Mouse (Mus musculus): ENCODE measurements at regions not wholly inside any gene's neighbourhood (a gene's known extent, or its start where the extent isn't known, plus 50 kb on each side); places are given as distances from the start of the nearest gene placed in this dataset.

DNA sequence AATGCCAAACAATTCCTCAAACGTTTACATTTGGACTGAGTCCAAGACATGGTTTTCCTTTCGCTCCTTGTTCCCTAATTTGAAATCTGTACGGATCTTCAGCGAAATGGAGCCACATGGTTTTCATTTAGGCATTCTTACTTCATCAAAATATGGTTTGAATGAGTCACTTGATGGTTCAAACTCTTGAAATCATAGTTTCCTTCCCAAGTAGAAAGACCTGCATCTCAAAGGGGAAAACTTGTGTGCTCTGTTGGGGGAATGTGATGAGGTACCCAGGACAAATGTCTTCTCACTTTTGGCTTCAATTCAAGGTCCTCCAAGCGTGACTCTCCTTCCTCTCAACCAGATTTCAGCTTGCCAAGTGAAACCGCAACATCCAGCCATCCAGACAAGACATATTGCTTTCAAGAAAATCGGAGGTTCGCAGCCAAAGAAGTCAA, 418.6 kb downstream of the Sorl1 start:
- TF ChIP-seq POLR2A (IDR thresholded peaks at IDR 0.05; ENCODE audit: control insufficient read depth, low read depth, low read length) (no peak), CTCF (IDR thresholded peaks at IDR 0.05; ENCODE audit: control insufficient read depth, insufficient read depth, insufficient replicate concordance, low read depth, low read length) (no peak)
